Mouse (Mus musculus) forebrain, postnatal 0 days (tissue): ENCODE measurements around the gene Mymk. TPM values are rescaled to one million over a fixed set of nuclear protein-coding genes. Genes with fewer than 3 reads are reported as not detected.

ENCODE experiments used
- ATAC-seq: fragments of 200-750 bp; cut with Nextera tagmentation; 2 replicates; pipeline ENCODE4 v1.8.0; 2017; ENCODE audit warnings: mild to moderate bottlenecking, moderate library complexity
- DNase-seq: peaks from one replicate; pipeline ENCODE4 v3.0.0-alpha.2; 2015
- H3K27ac ChIP-seq: fragments of 300-500 bp; sonication (generic); 2 replicates; pipeline ENCODE4 v1.5.1; 2014; ENCODE audit warnings: low read depth, mild to moderate bottlenecking, antibody characterized with exemption, low read length, moderate library complexity, mixed read lengths
- H3K27me3 ChIP-seq: fragments of 300-500 bp; sonication (generic); 2 replicates; pipeline ENCODE4 v1.6.1; 2014; ENCODE audit warnings: mild to moderate bottlenecking, low read length, mixed read lengths; ENCODE audit not compliant: insufficient read depth
- H3K36me3 ChIP-seq: fragments of 300-500 bp; sonication (generic); 2 replicates; pipeline ENCODE4 v1.6.1; 2014; ENCODE audit warnings: mild to moderate bottlenecking, moderate library complexity; ENCODE audit not compliant: insufficient read depth
- H3K4me1 ChIP-seq: fragments of 300-500 bp; sonication (generic); 2 replicates; pipeline ENCODE4 v1.6.1; 2014; ENCODE audit warnings: antibody characterized with exemption; ENCODE audit not compliant: insufficient read depth
- H3K4me2 ChIP-seq: fragments of 300-500 bp; sonication (generic); 2 replicates; pipeline ENCODE4 v1.6.1; 2014; ENCODE audit warnings: low read depth, mild to moderate bottlenecking, moderate library complexity
- H3K4me3 ChIP-seq: fragments of 300-500 bp; sonication (generic); 2 replicates; pipeline ENCODE4 v1.5.1; 2014; ENCODE audit warnings: low read depth, low read length, mixed read lengths
- H3K9ac ChIP-seq: fragments of 300-500 bp; sonication (generic); 2 replicates; pipeline ENCODE4 v1.6.1; 2014; ENCODE audit warnings: mild to moderate bottlenecking
- H3K9me3 ChIP-seq: fragments of 300-500 bp; sonication (generic); 2 replicates; pipeline ENCODE4 v1.6.1; 2016; ENCODE audit warnings: low read length
- CTCF ChIP-seq: sonication (generic); IDR thresholded peaks from 2 replicates; pipeline ENCODE4 v1.5.1; 2016; ENCODE audit warnings: antibody characterized with exemption, control low read depth, low read depth
- WGBS: fragments of 180-500 bp; shearing (Covaris S2); extraction: QIAGEN DNeasy Blood & Tissue Kit; methylation state at CpG from one replicate; pipeline ENCODE4 v1.1.7; 2014; 5-methylcytosine and 5-hydroxymethylcytosine counted together
- polyA plus RNA-seq: library from polyadenylated mRNA; unstranded; fragments of >200 nt; fragmentation: Nextera tagmentation; extraction: Ambion mirVana; gene quantifications from 2 replicates; pipeline ENCODE4 v1.2.1, GENCODE M21; 2015
- total RNA-seq: library from RNA; depleted of rRNA; stranded (reverse); fragments of >200 nt; gene quantifications from 2 replicates; pipeline ENCODE4 v1.2.3, GENCODE M21; 2014

Mymk gene
- total and polyA plus RNA-seq, 2 experiments from 2014 or later = 0.12 TPM; not detected in 1

GRCm38 (mm10) chr2:27108144-27108543 is 36.2 kb upstream of the Mymk start:
- Histone ChIP-seq H3K27ac (no peak overlapping the region), H3K36me3 (no peaks in the 10 kb centered on the region), H3K9me3 (no peaks in the 10 kb centered on the region), H3K4me2 (no peak overlapping the region), H3K9ac (no peak overlapping the region), H3K4me3 (no peak overlapping the region), H3K27me3 (no peaks in the 10 kb centered on the region), H3K4me1 (peaks cover 11% of the 10 kb centered on the region)
- TF ChIP-seq CTCF = no peak
- ATAC-seq = no peak
- 58% methylated on average over 2 of the region's 2 CpGs for WGBS
- no peak for DNase-seq

- WGBS = 68% methylated on average over 3 of the region's 3 CpGs
- ATAC-seq (no peak), DNase-seq (no peak)
These were observed 34.8 kb upstream of the Mymk start for GRCm38 (mm10) chr2:27106816-27107215.

GRCm38 (mm10) chr2:27103554-27103953 is 31.6 kb upstream of the Mymk start:
- 38% methylated on average over 7 of the region's 7 CpGs for WGBS
- TF ChIP-seq CTCF = no peak
- Histone ChIP-seq H3K27me3 (no peaks in the 10 kb centered on the region), H3K4me3 (no peak overlapping the region), H3K9me3 (no peaks in the 10 kb centered on the region), H3K9ac (no peak overlapping the region), H3K27ac (peak overlapping the region; percentile 79), H3K4me1 (peaks cover 15% of the 10 kb centered on the region), H3K36me3 (no peaks in the 10 kb centered on the region), H3K4me2 (no peak overlapping the region; the same call in 1 of the 2 replicates)
- ATAC-seq (peak; percentile 81), DNase-seq (peak; percentile 71)

More at GRCm38 (mm10) chr2:27106816-27107215, 34.8 kb upstream of the Mymk start:
- no peak for TF ChIP-seq CTCF
- no peaks in the 10 kb centered on the region for H3K27me3 ChIP-seq
- H3K27ac ChIP-seq = no peak overlapping the region
- H3K4me1 ChIP-seq = peaks cover 15% of the 10 kb centered on the region
- no peaks in the 10 kb centered on the region for H3K36me3 ChIP-seq
- no peak overlapping the region for H3K4me2 ChIP-seq
- no peaks in the 10 kb centered on the region for H3K9me3 ChIP-seq
- H3K4me3 ChIP-seq = no peak overlapping the region
- no peak overlapping the region for H3K9ac ChIP-seq

- 11% methylated on average over 6 of the region's 6 CpGs for WGBS
- Histone ChIP-seq H3K4me1 (peaks cover 13% of the 10 kb centered on the region), H3K9ac (no peak overlapping the region), H3K27ac (peak overlapping the region; percentile 29), H3K4me2 (no peak overlapping the region), H3K36me3 (no peaks in the 10 kb centered on the region), H3K9me3 (no peaks in the 10 kb centered on the region), H3K4me3 (no peak overlapping the region), H3K27me3 (no peaks in the 10 kb centered on the region)
- DNase-seq = peak; percentile 58
- ATAC-seq = peak; percentile 62
- no peak for TF ChIP-seq CTCF
These were observed 25.8 kb upstream of the Mymk start for GRCm38 (mm10) chr2:27097776-27098175.

- H3K9ac ChIP-seq = no peak overlapping the region
- 71% methylated on average over 6 of the region's 6 CpGs for WGBS
- H3K4me2 ChIP-seq = no peak overlapping the region
- no peaks in the 10 kb centered on the region for H3K27me3 ChIP-seq
- H3K9me3 ChIP-seq = no peaks in the 10 kb centered on the region
- no peak overlapping the region for H3K4me3 ChIP-seq
- peaks cover 12% of the 10 kb centered on the region for H3K4me1 ChIP-seq
- ATAC-seq (no peak), DNase-seq (no peak)
- H3K36me3 ChIP-seq = no peaks in the 10 kb centered on the region
- no peak overlapping the region for H3K27ac ChIP-seq
- TF ChIP-seq CTCF = no peak
These were observed 25.3 kb upstream of the Mymk start for GRCm38 (mm10) chr2:27097241-27097656.

GRCm38 (mm10) chr2:27096341-27096981 is 24.5 kb upstream of the Mymk start:
- Histone ChIP-seq H3K27ac (0 out of 2 replicates have a peak overlapping the region, but pooled peaks have one; percentile 21), H3K4me1 (peaks cover 12% of the 10 kb centered on the region), H3K27me3 (no peaks in the 10 kb centered on the region), H3K9ac (no peak overlapping the region), H3K36me3 (no peaks in the 10 kb centered on the region), H3K4me3 (no peak overlapping the region), H3K9me3 (no peaks in the 10 kb centered on the region), H3K4me2 (no peak overlapping the region)
- no peak for TF ChIP-seq CTCF
- DNase-seq = no peak
- no peak for ATAC-seq
- WGBS = 74% methylated on average over 13 of the region's 13 CpGs

- TF ChIP-seq CTCF = no peak
- 93% methylated on average over 7 of the region's 7 CpGs for WGBS
- Histone ChIP-seq H3K4me1 (peaks cover 12% of the 10 kb centered on the region), H3K36me3 (no peaks in the 10 kb centered on the region), H3K9me3 (no peaks in the 10 kb centered on the region), H3K9ac (no peak overlapping the region), H3K27ac (no peak overlapping the region), H3K27me3 (no peaks in the 10 kb centered on the region), H3K4me2 (no peak overlapping the region), H3K4me3 (no peak overlapping the region)
- no peak for DNase-seq
- ATAC-seq = no peak
These were observed 23.2 kb upstream of the Mymk start for GRCm38 (mm10) chr2:27095178-27095577.
